Mouse (Mus musculus) granulocyte monocyte progenitor cell, adult 5-6 weeks (primary cell): ENCODE data around the gene Rspo1. TPM values are rescaled to one million over a fixed set of nuclear protein-coding genes. Genes with fewer than 3 reads are reported as not detected.
A peak's percentile ranks its signal among the peaks of the same experiment; 100 is the strongest.
"Not testable (repeated sequence)": the region's sequence is repeated elsewhere in the genome, so short reads cannot be mapped to it uniquely, and the experiment has no call there.

Experiments used
- ATAC-seq: replicated peaks from 2 replicates; pipeline ENCODE4 v1.8.0; 2016; ENCODE audit warnings: mild to moderate bottlenecking, moderate TSS enrichment, inconsistent platforms; ENCODE audit not compliant: poor library complexity, severe bottlenecking
- total RNA-seq, 2 experiments: library from RNA; stranded (forward) in 1 of 2; stranded (reverse) in 1 of 2; fragments of 200-712, 200-1000 nt in 1 of 2; fragments of >200 nt in 1 of 2; fragmentation: Nextera tagmentation in 1 of 2; gene quantifications; 2 replicates each; pipeline ENCODE4 v1.2.3; 2014 to 2017

The Rspo1 gene
- total RNA-seq (2014; fragmentation: Nextera tagmentation): 4.0 TPM in 1 of 2 replicates, not detected in the other
- 0.86 and 1.2 TPM in 2 replicates for total RNA-seq (2017)

DNA sequence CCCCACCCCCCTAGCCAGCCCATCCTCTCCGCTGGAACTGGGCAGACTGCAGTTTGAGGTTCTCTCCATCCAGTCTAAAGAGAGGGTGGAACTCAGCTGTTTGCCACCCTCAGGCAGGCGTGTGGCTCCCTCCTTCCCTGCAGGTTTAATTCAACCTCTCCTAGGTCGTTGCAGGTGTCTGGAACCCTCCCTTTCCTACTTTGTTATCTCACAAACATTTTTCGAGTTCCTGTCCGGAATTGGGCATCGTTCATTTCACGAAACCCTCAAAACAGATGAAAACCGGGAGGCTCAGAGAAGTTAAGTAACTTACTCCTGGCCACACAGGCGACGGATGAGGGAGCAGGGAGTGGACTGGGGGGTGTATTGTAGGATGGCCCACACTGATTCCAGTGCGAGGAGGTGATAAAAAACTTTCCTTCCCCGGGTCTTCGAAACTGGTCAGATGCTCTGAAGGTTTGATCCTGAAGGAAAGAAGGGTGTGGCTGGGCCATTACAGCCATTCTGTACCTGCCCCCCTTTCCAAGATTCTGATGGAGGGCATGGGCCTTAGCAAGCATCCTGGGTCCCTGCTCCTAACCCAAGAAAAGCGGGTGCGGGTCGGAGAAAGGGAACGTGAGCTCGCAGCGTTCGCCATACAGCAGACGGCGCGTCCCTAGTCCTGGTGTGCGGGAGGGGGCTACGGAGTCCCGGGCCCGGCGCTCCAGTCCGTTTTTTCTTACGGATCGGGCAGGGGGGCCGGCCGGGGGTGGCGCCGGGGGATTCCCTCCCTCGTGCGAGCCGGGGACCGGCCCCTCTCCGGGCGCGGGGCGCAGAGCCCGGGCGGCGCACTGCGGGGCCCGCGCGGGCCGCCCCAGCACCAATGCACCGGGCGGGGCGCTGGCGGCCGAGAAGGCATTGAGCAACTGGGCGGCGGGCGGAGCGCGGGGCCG, at the start of gene Rspo1:
TSS of gene Rspo1 (plus strand) at position 760 of the 932 bp plus-strand sequence.
- ATAC-seq: peak; percentile 21; the same call in 1 of the 2 replicates

DNA sequence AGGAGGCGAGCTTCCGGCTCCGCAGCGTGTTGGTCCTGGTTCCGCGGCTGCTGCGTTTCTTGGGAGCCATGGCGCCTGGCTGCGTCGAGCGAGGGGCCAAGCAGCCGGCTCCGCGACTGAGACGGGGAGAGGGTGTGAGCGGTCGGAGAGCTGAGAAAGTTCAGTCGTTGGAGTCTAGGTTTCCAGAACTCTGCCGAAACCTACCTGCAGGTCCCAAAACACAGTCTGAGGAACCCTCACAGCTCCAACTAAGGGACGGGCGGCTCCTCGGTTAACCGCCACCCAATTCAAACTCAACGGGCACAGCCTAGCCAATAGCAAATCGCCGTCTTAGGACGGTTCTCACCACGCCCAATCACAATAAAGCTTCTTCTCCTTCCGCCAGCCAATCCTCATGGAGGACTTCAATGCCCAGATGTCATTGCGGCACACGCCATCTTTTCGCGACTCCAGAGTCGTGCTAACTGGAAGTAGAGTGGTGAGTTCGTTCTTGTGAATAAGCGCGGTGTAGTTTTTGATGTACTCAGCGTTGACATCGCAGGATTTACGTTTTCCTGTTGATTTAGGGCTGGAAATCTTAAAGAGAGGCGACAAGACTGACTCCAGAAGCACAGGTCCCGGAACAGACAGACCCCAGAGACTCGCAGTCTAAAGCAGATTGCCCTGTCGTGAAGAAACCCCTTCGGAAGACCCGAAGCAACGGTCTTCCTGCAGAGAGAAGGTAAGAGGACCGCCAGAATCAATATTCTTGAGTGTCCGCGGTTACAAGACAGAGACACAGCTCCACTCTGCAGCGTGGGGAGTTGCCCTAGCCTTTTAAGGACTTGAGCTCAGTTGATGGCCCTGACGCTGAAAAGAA, 49.4 kb upstream of the Rspo1 start, which contains the start of gene 9930104L06Rik:
TSS of gene 9930104L06Rik (plus strand) at position 436 of the 859 bp plus-strand sequence.
- ATAC-seq: peak; percentile 97

DNA sequence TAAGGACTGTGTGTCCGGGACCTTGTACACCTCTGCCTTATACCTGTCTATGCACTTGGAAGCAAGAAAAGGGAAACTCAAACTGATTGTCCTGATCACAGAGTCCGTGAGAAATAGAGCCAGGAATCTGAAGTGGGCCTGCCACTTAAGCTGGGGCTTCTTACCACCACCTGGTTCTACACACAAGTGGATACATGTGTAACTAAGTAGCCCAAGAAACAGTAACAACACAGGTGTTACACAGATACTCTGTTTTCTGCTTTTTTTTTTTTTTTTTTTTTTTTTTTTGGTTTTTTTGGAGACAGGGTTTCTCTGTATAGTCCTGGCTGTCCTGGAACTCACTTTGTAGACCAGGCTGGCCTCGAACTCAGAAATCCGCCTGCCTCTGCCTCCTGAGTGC, 47.0 kb upstream of the Rspo1 start, which contains the start of gene Cdca8:
TSS of gene Cdca8 (minus strand) at position 101 of the 400 bp plus-strand sequence.
- ATAC-seq: not testable (repeated sequence)

DNA sequence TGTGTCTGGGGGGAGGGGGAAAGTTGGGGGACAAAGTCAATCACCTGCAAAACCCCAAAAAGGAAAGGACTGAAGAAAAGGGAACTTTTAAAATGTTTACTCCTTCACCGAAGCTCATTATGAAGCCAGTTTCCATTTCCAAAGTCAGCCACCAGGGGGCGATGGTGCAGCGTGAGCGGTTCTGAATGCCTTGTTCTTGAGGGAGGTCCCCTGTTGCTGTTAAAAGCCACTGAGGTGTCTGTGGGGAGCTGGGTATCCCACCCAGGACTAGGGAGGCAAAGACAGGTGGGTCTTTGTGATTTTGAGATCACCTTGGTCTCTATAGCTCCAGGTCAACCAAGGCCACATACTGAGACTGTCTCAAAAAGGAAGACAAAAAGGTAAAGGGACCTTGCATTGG, 43.2 kb upstream of the Rspo1 start:
- peak; percentile 70 for ATAC-seq

DNA sequence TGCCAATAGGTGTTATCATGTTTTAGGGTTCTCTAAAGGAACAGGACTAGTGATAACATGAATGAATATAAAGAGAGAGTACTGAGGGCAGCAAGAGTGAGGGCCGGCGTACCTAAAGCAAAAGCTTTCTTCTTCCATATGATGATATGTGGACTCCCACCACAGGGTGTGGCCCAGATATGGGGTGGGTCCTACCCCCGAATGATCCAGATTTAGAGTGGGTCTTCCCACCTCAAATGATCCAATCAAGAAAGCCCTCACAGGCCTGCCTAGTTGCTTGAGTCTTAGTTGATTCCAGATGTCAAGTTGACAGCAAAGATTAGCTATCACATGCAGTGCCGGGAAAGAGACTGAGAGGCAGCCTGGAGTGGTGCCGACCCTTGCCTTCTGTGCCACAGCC, 42.4 kb upstream of the Rspo1 start:
- ATAC-seq: no peak

DNA sequence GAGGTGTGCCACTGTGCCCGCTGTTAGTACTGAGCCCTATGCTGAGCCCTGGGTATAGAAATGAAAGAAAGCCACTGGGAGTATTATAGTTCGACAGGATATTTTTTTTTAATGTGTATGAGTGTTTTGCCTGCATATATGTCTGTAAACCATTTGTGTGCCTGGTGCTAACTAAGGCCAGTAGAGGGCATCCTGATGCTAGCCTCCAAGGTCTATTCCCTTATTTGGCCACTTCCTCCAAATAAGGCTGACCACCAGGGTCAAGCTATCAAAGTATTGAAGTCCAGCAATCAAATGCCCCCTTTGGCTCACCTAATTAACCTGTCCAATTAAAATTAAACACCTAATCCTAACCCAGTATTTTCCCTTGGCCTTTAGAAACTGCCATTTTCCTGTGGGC, 41.3 kb upstream of the Rspo1 start:
- ATAC-seq: no peak

DNA sequence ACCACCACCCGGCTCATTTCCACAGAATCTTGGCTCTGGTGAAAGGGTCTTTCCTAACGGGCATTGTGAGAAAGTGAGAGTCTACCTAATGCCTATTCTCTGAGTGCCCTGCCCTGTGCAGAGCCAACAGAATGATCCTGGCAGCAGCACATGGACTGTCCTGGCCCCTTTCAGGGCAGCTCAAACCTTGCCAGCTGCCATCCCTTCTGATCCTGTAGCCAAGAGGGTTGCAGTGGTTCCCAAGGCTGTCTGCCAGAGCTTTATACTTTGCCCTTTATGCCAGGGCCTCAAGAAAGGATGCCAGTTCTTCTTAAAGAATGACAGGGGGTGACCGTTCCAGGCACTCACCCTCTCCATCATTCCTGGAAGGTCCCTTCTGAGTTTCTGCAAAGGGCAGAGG, 36.7 kb upstream of the Rspo1 start:
- ATAC-seq: no peak

DNA sequence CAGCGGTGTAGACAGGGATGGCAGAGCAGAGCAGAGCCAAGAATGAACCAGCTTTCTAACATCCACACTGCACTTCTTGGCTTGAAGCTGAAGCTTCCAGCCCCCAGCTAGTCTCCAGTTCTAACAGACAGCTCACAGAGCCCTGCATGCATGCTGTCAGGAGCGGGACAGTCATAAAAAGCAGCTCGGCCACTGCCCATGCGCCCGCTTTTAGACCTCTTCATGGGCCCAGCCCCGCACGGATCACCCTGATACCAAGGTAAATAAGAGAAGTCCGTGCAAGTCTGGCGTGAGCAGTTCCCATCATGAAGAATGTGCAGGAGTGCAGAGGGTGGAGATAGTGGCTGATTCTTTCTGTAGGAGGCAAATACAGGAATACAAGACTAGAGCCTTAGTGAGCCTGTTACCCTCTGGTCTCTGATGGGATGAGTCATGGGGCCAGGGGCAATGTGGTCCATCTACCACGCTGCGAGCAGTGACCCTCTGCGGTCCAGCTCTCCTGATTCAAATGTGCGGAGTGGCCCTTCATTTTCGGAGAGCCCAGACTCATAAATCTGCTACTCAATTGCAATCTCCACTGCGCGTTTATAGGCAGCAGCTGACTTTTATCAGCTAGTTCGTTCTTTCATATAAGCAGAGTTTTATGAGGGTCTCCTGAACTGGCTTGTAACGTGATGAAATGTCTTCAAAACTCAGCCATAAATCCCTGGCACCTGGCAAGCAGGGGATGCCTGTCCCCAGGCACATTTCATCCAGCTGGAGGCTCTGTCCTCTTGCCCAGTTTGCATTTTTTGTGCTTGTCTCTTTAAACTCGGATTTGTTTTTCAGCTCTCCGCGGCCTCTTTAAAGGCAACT, 35.8 kb upstream of the Rspo1 start:
- no peak for ATAC-seq

DNA sequence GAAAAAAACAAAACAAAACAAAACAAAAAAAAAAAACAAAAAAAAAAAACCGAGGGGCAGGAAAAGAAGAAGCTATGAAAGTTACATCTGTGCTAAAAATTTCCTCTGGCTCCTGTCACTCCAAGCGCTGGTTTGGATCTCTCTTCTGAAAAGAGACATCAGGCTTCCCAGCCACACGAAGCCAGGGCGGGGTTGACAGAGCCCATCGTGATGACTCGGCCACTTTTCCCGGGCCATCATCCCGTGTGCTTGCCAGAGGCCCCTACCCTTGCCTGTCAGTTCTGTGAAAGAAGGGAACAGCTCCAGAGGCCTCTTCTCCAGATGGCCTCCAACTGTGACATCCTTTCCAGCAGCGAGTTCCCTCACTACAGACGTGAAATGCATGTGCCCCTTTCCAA, 35.2 kb upstream of the Rspo1 start:
- ATAC-seq: no peak

DNA sequence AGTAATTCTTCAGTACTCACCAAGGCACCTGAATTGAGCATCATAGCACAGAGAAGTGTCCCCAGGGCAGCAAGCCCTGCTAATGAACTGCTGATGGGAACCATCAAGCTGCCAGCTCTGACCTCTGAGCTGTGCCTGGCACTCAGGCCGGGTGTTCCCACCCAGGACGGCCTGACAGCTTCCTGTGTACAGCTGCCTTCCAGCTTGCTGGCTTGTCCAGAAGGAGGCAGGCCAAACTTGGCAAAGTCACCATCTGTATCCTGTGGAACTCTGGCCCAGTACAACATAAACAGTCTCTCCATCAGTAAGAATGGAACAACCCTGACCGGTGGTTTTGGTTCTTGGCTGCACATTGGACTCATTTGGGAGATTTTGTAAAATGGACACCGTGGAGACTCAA, 32.7 kb upstream of the Rspo1 start:
- no peak for ATAC-seq

DNA sequence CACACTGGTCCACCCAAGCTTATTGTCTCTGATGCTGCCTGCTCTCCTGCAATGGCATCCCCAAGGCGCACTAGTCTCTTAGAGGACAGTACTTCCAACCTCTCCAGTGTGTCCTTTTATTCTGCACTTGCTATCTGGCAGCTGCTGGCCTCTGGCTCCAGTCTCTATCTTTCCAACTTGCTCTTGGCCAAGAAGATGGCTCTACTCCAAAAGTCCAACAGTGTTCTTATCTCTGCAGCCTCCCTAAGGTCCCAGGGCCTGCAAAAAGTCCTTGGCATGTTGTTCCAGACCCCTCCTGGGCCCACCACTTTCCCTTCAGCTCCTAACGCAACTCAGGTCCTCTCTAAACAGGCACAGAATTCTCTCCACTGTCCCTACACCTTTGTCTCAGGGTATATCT, 28.9 kb upstream of the Rspo1 start:
- ATAC-seq: no peak

DNA sequence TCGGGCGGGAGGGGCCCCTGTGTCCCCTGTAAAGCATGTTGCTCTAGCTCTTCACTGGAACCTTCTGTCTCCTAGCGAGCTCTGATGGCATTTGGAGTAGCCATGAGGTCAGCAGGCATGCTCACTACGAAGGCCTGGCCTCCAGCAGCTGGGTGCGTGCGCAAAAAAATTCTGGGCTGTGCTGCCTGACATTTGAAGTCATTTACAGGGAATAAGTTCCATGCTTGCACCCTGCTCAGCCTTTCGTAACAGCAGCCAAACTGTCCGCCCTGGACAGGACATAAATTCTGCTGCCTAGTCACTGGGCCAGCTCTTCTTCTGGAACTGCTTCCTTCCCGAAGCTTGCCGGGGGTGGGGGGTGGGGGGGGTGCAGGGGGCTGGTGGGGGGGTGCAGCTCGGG, 27.2 kb upstream of the Rspo1 start:
- ATAC-seq: no peak

DNA sequence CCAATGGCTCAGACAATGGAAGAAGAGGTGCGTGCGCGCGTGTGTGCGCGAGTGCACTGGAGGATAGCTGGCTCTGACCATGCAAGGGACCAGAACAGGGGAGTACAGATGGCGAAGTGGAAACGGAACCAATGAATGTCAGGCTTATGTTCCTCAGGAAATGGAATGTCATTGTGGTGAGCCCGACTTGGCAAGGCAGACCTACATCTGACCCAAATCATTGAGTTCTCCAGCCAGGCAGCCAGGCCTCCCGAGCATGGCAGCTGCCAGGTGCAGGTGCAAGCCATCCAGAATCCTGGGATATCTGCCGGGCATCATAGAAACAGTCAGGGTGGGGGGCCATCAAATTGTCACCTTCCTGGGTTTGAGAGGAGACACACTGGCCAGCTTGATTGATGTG, 25.3 kb upstream of the Rspo1 start:
- peak; percentile 83 for ATAC-seq

DNA sequence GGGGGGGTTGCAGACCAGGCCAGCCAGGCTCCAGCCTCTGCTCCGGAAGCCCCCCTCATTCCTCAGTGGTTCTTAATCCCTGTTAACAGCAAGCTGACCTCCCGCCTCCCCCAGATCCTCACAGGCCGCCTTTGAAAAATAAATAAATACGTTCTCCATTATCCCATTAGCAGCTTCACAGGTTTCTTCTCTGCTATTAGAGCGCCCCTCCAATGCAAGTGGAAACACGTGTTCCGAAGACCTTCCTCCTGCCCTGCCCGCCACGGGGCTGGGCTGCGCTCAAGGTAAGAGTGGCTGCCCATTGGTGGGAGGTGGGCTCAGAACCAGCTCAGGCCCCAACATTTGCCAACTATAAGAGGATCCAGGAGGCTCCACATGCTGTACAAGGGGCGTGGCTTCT, 23.7 kb upstream of the Rspo1 start:
- no peak for ATAC-seq

DNA sequence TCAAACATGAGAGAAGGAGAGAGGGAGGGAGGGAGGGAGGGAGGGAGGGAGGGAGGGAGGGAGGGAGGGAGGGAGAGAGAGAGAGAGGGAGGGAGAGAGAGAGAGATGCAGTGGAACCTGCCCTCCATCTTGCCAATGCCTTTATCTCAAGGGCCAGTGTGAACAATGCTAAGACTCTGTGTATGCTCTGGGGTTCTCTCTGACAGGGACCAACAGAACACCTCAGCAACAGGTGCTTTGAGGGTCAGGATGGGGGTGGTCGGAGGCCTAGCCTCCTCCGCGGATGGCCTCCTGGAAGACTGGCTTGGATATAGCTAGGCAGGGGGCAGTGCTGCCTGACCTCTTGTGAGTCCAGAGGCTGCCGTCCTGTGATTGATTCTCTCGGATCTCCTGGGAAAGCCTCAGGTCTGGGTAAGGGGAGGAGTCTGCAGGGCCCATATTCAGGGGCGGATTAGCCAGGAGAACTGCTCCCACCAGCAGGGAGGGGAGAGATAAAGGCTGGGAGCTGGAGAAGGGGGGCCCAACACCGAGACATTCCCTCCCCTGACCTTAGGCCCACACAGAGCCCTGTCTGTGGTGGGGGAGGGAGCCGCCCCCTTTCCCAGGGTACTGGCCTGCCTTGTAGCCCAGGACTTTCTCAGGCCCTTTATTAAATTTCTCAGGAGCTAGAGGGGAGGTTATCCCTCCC, 21.2 kb upstream of the Rspo1 start:
- no peak for ATAC-seq

DNA sequence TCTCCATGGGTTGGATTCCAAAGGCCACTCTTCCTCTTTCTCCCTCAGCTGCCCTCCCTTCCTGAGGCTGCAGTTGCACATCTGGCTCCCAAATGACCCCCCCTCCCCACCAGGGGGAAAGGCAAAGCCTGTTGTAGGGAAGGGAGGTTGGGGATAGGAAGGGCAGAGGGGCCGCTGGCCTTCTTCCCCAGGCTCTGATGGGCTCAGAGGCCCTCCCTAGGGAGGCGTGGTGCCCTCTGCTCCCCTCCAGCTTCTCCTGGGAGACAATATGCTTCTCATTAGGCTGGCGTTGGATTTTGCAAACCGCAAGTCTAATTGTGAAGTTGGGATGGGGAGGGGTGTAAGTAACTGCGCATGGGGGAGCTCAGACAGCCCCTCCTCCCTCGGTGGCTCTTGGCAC, 17.5 kb upstream of the Rspo1 start:
- no peak for ATAC-seq

DNA sequence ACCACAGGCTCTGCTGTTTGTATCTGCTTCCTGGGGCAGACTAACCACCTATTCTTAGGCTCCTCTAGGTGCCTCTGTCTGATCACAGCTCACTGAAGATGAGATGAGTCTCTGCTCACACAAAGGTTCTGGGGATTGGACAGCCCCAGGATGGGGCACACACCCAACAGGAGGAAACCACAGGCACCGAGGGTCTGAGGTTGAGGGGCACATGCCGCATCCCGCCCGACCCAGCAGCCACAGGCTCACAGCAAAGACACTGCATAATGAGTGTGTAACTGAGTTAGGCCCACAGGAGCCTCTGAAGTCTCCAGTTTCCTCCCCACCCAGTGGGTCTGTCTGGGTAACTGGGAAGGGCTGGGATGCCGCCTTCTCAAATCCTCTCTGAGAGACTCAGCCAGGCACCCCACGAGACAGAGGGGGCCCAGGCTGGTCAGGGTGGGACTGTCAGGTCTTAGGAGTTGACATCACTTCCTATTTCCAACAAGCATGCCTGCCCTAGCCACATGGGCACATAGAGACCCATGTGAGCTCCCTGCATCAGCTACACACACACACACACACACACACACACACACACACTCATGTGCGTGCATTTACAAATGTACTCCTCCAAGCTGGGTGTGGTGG, 16.9 kb upstream of the Rspo1 start:
- ATAC-seq: peak; percentile 42

DNA sequence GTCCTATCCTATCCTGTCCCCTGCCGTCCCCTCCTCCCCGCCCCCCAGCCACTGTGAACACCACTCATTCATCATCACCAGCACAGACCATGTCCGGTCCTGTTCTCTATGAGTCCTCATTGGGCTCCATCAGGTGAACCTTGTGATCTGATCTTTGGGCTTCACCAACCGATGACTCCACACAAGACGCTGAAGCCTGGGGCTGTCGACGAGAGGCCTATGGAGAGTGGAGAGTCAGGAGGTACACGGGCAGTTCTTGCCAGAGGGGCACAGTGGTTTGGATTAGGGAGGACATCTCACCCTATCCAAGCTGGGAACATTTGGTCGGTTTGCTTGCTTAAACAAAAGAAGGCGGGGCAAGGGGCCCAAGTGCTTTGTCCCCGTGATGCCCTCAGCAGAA, 16.0 kb upstream of the Rspo1 start:
- ATAC-seq: no peak

DNA sequence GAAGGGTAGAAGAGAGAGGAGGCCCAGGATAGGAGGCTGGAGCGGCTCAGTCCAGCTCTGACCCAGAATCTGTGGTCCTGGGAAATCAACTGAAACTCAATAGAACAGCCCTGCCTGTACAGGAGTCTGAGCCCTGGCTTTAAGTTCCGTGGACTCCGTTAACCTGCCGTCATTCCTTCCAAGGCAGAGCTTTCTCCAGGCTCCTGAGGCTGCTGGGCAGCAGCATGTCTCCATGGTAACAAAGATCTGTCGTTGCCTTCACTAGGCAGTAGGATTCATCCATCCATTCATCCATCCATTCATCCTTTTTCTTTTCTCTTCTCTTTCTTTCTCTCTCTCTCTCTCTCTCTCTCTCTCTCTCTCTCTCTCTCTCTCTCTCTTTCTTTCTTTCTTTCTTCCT, 15.6 kb upstream of the Rspo1 start:
- ATAC-seq: no peak
